Mouse (Mus musculus) splenic B cell, adult 2 months (primary cell): ENCODE measurements around the gene Mrgprb4.

Experiments used
- DNase-seq: peaks from one replicate; pipeline ENCODE4 v3.0.0-alpha.2; 2011; ENCODE audit warnings: low read depth, low spot score
- H3K27me3 ChIP-seq: 2 replicates; pipeline ENCODE4 v1.6.1; 2012; ENCODE audit warnings: mild to moderate bottlenecking, low read length, moderate library complexity, mixed read lengths; ENCODE audit not compliant: control insufficient read depth, poor library complexity, insufficient read depth, severe bottlenecking
- H3K36me3 ChIP-seq: 2 replicates; pipeline ENCODE4 v1.6.1; 2012; ENCODE audit warnings: mild to moderate bottlenecking, low read length, moderate library complexity, mixed read lengths; ENCODE audit not compliant: control insufficient read depth, poor library complexity, insufficient read depth, severe bottlenecking

Gene Mrgprb4

GRCm38 (mm10) chr7:48199188-48199587 lies at the start of gene Mrgprb4:
Gene Mrgprb4, minus strand, starts transcription at chr7:48199288.
- no peaks in the 10 kb centered on the region for H3K36me3 ChIP-seq
- H3K27me3 ChIP-seq = no peaks in the 10 kb centered on the region

GRCm38 (mm10) chr7:48226114-48226513 lies 27.0 kb upstream of the Mrgprb4 start:
- Histone ChIP-seq H3K36me3 (no peaks in the 10 kb centered on the region), H3K27me3 (no peaks in the 10 kb centered on the region)
- DNase-seq = no peak

More at GRCm38 (mm10) chr7:48199188-48199587, at the start of gene Mrgprb4:
- DNase-seq = no peak

- no peak for DNase-seq
- Histone ChIP-seq H3K27me3 (no peaks in the 10 kb centered on the region), H3K36me3 (no peaks in the 10 kb centered on the region)
Observed at GRCm38 (mm10) chr7:48225065-48225464, 26.0 kb upstream of the Mrgprb4 start.

- Histone ChIP-seq H3K36me3 (no peaks in the 10 kb centered on the region), H3K27me3 (no peaks in the 10 kb centered on the region)
- DNase-seq = no peak
Observed at GRCm38 (mm10) chr7:48168919-48169318, 30.2 kb downstream of the Mrgprb4 start, which contains the start of gene Mrgprb5. Gene Mrgprb5, minus strand, starts transcription at chr7:48169019.

- no peak for DNase-seq
- Histone ChIP-seq H3K36me3 (no peaks in the 10 kb centered on the region), H3K27me3 (no peaks in the 10 kb centered on the region)
Observed at GRCm38 (mm10) chr7:48167471-48167870, 31.6 kb downstream of the Mrgprb4 start.
